Mouse (Mus musculus): Measurements from ENCODE around the gene Fbxl16.

DNA sequence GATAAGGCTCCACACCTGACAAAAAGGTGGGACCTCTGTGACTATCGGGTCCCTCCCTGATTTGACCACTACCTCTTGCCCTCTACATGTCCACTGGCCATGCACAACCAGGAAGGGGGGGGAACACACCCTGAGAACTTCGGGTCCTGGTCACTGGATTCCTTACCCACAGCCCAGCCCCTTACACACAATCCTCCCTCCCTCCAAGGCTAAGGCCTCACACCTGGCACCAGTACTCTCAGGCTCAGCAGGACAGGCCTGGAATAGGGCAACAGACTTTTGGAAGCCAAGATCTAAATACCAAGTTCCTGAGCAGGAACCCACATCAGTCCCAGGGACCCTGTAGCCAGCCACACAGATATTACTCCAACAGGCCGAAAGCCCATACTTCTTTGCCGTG is 30.0 kb downstream of the Fbxl16 start:
- TF ChIP-seq CTCF (IDR thresholded peaks at IDR 0.05) (no peak), EP300 (IDR thresholded peaks at IDR 0.05) (no peak)

Measured in lung, postnatal 0 days (tissue).